Mouse (Mus musculus) cerebellum, postnatal 25 days (tissue): ENCODE data around the gene Olfr177.

Source experiments
- DNase-seq, 2 experiments: peaks; one replicate each; pipeline ENCODE4 v3.0.0; 2021; ENCODE audit warnings: mixed read lengths in 2 of 2

Olfr177 gene

GRCm38 (mm10) chr16:58874668-58875067 lies at the start of gene Olfr177:
TSS of gene Olfr177 (minus strand) at chr16:58874768.
- DNase-seq = no peak

- no peak for DNase-seq
Observed at GRCm38 (mm10) chr16:58891963-58892362, 17.4 kb upstream of the Olfr177 start, which contains the start of gene Olfr178. TSS of gene Olfr178 (minus strand) at chr16:58892063.

GRCm38 (mm10) chr16:58884416-58884815 lies 9.8 kb upstream of the Olfr177 start:
- DNase-seq = no peak

- no peak for DNase-seq
Observed at GRCm38 (mm10) chr16:58861479-58861878, 13.1 kb downstream of the Olfr177 start.

GRCm38 (mm10) chr16:58860032-58860737 lies 14.4 kb downstream of the Olfr177 start:
- DNase-seq = no peak

GRCm38 (mm10) chr16:58826732-58827319 lies 47.7 kb downstream of the Olfr177 start, which contains the start of gene Olfr175-ps1:
TSS of gene Olfr175-ps1 (minus strand) at chr16:58826782.
- no peak for DNase-seq
